Mouse (Mus musculus): Measurements from ENCODE around the gene Pax2. TPM values are rescaled to one million over a fixed set of nuclear protein-coding genes. Genes with fewer than 3 reads are reported as not detected.

The Pax2 gene
- 15.1 and 18.6 TPM in 2 replicates for polyA plus RNA-seq (2016; fragmentation: Nextera tagmentation; extraction: Ambion mirVana)

DNA sequence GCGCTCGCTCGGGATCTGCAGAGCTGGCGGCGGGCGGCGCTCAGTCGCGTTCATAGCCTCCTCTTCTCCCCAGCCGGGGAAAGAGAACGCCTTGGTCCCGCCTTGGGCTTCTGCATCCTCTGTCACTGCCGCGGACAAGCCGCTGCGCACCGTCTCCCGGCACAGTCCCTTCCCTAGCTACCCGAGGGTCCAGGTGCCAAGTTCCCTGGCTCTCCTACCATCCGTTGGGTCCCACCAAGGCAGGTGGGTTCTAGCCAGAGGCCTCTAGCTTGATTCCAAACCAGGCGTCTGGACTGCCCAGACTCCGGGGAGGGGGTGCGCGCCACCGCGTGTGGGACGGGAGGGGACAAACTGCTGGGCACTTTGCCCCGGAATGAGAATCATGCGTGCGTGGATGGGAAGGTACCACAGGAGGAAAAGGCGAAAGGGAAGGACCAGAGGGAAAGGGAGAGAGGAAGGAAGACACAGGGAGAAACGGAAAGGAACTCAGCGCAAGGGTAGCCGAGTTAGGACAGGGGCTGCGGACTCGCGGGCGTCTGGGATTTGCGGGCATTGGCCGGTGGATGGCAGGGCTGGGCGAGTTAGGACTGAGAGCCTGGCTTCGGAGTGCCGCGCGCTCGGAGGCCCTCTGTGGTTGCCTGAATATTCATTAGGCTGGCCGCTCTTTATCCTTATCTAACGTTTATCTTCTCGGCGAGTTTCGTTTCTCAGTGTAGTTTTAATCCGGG lies at the start of gene Pax2:
Pax2 (plus strand) TSS at position 353 of the 728 bp plus-strand sequence.
- Histone ChIP-seq H3K4me1 (peaks cover 44% of the 10 kb centered on the region), H3K9ac (peak within 1 kb of the TSS; percentile 74), H3K27ac (peak within 1 kb of the TSS; percentile 81), H3K4me2 (replicated peaks) (peak within 1 kb of the TSS; percentile 65), H3K4me3 (peak within 1 kb of the TSS; percentile 50), H3K9me3 (replicated peaks) (no peaks in the 10 kb centered on the region), H3K36me3 (no peaks in the 10 kb centered on the region), H3K27me3 (peaks cover 87% of the 10 kb centered on the region)
- peak; percentile 55 for ATAC-seq (ENCODE audit: low FRiP score)
- under 1% methylated on average over 51 of the region's 52 CpGs for WGBS

DNA sequence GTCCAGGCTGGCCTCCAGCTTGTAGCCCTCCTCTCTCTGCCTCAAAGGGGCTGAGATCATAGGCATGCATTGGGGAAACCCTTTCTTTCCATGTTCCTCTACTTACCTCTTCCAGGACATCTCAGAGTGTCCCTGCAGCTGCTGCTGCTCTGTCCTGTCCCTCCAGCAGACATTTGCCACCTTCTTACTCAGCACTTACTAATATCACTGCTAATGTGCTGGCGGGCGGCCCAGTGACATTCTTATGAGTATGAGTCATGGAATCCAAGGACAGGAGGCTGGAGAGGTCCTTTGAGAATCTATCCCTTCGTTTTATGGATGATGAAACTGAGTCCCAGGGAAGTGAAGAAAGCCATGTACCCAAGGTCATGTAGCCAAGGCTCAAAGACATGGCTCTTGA lies 47.0 kb upstream of the Pax2 start:
- no peak overlapping the region for H3K27ac ChIP-seq
- no peaks in the 10 kb centered on the region for H3K36me3 ChIP-seq
- peaks cover 46% of the 10 kb centered on the region for H3K27me3 ChIP-seq
- ATAC-seq (ENCODE audit: low FRiP score) = no peak
- H3K9me3 ChIP-seq (replicated peaks) = peaks cover 6% of the 10 kb centered on the region; the same call in 1 of the 2 replicates
- no peak overlapping the region for H3K4me3 ChIP-seq
- H3K9ac ChIP-seq = no peak overlapping the region
- no peaks in the 10 kb centered on the region for H3K4me1 ChIP-seq
- 80% methylated on average over 3 of the region's 3 CpGs for WGBS
- no peak overlapping the region for H3K4me2 ChIP-seq (replicated peaks)

DNA sequence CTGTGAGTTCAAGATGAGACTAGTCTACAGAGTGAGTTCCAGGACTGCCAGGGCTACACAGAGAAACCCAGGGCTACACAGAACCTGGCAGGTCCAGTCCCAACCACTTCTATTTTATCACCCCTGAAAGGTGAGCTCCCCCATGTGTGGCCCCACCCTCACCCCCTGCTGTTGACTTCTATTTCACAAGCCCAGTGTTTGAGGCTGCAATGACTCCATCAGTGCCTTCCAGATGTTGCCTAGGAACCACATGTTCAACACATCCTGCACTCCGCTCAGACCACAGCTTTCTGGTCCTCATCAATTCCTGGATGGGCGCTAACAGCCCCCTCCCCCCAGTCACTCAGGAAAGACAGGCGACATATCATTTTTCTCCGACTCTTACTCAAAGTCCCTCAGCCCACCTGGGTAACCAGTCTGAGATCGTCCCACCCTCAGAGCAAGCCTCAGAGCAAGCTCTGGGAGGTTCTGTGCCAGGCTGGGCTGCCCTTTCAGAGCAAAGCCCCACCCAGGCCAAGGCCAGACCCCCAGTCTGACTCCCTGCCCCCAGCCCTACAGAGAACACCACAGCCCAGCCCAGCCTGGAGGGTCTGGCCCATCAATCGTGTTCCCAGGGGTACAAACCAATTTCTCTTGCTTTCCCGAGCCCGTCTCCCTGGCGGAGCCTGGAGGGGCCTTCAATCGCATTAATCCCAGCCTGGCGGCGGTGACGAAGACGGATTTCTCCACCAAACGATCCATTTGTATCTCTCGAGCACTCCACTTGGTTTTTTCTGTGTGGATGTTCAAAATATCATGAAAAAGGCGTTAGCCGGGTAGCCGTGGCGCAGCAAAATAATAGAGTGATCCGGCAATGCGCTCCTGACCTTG lies 38.9 kb upstream of the Pax2 start:
- Histone ChIP-seq H3K27me3 (peaks cover 77% of the 10 kb centered on the region), H3K36me3 (no peaks in the 10 kb centered on the region), H3K4me2 (replicated peaks) (no peak overlapping the region), H3K9me3 (replicated peaks) (peaks cover 10% of the 10 kb centered on the region; the same call in 1 of the 2 replicates), H3K4me1 (peaks cover 24% of the 10 kb centered on the region), H3K4me3 (no peak overlapping the region), H3K9ac (no peak overlapping the region), H3K27ac (peak overlapping the region; percentile 19; the same call in 1 of the 2 replicates)
- ATAC-seq (ENCODE audit: low FRiP score) = peak; percentile 59
- 44% methylated on average over 22 of the region's 22 CpGs for WGBS

DNA sequence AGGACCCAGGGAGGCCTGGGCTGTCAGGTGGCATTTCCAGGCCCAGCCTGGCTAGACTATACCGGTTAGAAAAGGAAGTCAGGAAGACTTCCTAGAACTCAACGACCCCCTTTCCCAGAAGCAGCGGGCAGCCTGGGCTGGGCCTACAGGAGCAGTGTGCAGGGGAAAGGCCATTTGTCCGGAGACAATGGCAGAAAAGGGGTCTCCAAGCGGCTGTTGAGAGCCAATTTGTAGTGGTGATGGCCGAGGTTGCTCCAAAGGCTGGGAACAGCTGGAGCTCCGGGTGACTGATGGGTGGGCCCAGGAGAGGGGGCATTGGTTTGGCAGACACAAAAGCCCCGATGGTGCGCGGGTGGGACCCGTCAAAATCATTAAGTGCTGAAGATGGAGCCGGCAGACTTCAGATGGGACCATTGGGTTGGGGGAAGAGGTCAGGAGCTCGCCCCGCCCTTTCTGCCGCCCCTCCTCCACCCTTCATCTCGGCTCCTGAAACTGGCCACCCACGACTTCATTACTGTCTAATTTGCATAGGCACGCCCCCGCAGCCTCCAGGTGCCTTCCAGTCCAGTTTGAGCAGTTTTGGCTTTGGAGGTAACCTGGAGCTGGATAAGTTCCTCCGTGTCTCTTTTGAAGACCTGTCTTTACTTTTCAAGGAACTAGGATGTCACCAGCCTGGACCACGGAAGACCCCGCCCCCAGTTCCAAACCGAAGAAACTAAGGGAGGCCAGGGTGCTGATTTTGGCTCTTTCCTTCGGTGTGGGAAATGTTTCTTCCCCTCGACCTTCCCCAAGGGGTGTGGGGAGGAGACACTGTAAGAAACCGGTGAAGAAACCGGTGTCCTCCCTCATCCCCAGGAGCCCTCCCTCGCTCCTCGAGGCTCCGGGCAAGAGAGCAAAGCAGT lies 36.3 kb upstream of the Pax2 start:
- Histone ChIP-seq H3K4me1 (peaks cover 36% of the 10 kb centered on the region), H3K4me3 (peak overlapping the region; percentile 35), H3K9ac (peak overlapping the region; percentile 33), H3K4me2 (replicated peaks) (peak overlapping the region; percentile 74), H3K36me3 (no peaks in the 10 kb centered on the region), H3K27me3 (peaks cover 87% of the 10 kb centered on the region), H3K27ac (peak overlapping the region; percentile 75; the same call in 1 of the 2 replicates), H3K9me3 (replicated peaks) (0 out of 2 replicates have a peak, but pooled peaks cover 4% of the 10 kb centered on the region)
- ATAC-seq (ENCODE audit: low FRiP score) = 0 out of 2 replicates have a peak, but pooled peaks have one; percentile 42
- 2% methylated on average over 30 of the region's 30 CpGs for WGBS

DNA sequence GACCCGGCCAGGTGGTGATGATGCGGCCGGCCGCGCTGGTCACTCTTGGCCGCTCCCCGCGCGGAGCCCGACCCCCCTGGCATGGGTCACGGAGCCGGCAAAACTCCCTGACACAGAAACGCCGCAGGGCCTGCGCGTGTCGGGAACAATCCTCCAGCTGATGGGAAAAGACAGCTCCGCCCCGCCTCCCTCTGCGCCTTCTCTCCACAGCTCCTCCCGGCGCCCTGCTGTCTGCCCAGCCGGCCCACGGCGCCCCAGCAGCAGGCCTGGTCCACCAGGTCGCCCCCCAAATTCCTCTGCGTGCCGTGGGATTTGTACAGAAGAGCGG lies 35.7 kb upstream of the Pax2 start:
- Histone ChIP-seq H3K9me3 (replicated peaks) (0 out of 2 replicates have a peak, but pooled peaks cover 4% of the 10 kb centered on the region), H3K9ac (peak overlapping the region; percentile 33), H3K36me3 (no peaks in the 10 kb centered on the region), H3K27ac (peak overlapping the region; percentile 75), H3K27me3 (peaks cover 90% of the 10 kb centered on the region), H3K4me1 (peaks cover 36% of the 10 kb centered on the region), H3K4me2 (replicated peaks) (peak overlapping the region; percentile 74), H3K4me3 (peak overlapping the region; percentile 35)
- WGBS = 2% methylated on average over 29 of the region's 29 CpGs
- ATAC-seq (ENCODE audit: low FRiP score) = 0 out of 2 replicates have a peak, but pooled peaks have one; percentile 41

DNA sequence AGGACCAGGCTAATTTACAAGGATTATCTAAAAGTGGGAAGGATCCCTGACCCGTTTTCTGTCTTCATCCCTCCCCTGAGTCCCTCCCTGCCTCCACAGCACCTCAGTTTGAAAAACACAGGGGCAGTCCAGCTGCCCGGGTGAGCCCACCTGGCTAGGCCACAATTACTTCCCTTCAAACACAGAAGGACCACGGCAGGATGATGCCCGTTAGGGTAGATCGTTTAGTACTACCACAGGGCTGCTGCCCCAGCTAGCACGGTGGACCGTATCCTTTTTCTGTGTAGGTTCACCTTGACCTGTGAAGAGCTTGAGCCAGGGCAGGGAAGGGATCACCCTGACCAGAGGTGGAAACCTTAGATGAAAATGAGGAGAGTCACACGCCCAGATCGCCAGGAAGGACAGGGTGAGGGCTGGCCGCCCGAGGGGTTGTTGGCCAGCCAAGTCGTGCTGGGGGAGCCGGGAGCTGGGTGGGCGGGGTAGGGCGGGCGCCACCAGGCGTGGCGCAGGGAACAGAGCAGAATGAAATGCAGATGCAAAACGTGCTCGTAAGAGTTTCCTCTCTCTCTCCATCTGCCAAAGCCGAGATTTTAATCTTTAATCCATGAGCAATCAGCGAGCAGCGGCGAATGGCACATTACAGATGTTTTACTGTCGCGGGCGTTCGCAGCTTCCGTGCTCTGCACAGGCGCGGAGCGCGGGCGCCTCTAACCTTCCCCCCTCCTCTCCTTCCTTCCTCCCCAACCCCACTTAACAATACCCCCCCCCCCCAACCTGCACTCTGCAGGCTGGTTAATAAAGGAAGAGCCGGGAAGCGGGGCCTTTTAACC lies 32.0 kb upstream of the Pax2 start:
- ATAC-seq (ENCODE audit: low FRiP score) = no peak
- peak overlapping the region; percentile 57 for H3K27ac ChIP-seq

DNA sequence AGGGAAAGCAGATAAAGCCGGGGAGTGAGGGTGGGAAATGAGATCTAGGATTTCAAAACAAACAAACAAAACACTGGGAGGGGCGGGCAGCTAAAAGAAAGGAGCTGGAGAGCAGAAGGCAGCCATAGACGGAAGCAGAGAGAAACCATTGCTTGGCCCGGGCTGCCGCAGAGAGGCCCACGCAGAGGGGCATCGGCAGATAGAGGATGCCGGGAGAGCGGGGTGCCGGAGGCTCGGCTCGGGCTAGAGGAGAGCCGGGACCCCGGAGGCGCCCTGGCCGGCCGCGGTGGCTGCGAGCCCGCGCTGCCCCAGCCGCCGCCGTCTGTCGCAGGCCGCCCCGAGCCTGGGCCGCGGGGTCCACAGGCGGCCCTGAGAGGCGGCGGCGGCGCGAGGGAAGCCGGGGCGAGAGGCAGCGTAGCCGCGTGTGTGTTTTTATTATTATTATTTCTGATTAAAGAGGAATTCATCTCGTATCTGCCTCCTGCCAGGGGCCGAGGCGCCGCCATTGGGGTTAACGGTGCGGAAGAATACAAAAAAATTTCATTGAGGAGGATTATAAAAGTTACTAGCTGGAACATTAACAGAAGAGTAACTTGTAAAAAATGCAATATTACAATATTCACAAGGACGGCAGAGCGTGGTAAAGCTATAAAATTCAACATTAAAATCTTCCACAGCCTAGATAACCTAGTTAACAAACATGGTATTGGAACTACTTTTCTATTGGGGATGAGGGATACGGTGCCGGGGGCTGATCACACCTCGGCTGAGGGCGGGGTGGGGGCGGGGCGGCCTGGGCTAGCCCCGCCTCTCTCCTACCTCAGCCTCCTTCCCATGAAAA lies 29.7 kb upstream of the Pax2 start:
- Histone ChIP-seq H3K27me3 (peaks cover 80% of the 10 kb centered on the region), H3K4me3 (peak overlapping the region; percentile 50), H3K4me1 (peaks cover 19% of the 10 kb centered on the region), H3K9ac (peak overlapping the region; percentile 77), H3K27ac (peak overlapping the region; percentile 73), H3K36me3 (no peaks in the 10 kb centered on the region), H3K9me3 (replicated peaks) (0 out of 2 replicates have a peak, but pooled peaks cover 2% of the 10 kb centered on the region), H3K4me2 (replicated peaks) (peak overlapping the region; percentile 66)
- peak; percentile 66; the same call in 1 of the 2 replicates for ATAC-seq (ENCODE audit: low FRiP score)
- WGBS = under 1% methylated on average over 55 of the region's 55 CpGs

More for the DNA sequence above, 32.0 kb upstream of the Pax2 start:
- H3K4me1 ChIP-seq = peaks cover 36% of the 10 kb centered on the region
- H3K9ac ChIP-seq = no peak overlapping the region
- peak overlapping the region; percentile 18 for H3K4me3 ChIP-seq
- peaks cover 86% of the 10 kb centered on the region for H3K27me3 ChIP-seq
- H3K4me2 ChIP-seq (replicated peaks) = peak overlapping the region; percentile 41
- H3K9me3 ChIP-seq (replicated peaks) = 0 out of 2 replicates have a peak, but pooled peaks cover 4% of the 10 kb centered on the region
- no peaks in the 10 kb centered on the region for H3K36me3 ChIP-seq
- WGBS = 0% methylated on average over 36 of the region's 36 CpGs

DNA sequence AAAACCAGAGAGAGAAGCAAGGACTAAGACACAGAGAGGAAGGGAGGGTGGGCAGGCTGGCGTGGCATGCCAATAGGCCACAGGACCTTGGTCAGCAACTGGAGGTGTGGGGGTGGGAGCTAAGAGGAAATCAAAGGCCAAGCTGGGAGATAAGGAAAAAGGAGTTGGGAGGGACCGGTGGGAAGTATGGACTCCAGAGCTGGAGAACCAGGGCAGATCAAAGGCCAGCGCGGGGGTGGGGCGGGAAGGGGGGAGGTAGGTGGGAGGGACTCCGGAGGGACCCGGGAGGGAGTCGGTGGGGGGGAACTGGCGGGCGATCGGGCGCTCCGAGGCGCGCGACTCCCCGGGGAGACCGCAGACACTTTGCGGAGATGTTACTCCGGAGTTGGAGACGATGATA lies 21.7 kb upstream of the Pax2 start:
- no peak for ATAC-seq (ENCODE audit: low FRiP score)
- no peaks in the 10 kb centered on the region for H3K36me3 ChIP-seq
- peak overlapping the region; percentile 24; the same call in 1 of the 2 replicates for H3K4me3 ChIP-seq
- no peaks in the 10 kb centered on the region for H3K9me3 ChIP-seq (replicated peaks)
- peaks cover 94% of the 10 kb centered on the region for H3K27me3 ChIP-seq
- no peak overlapping the region for H3K27ac ChIP-seq
- no peak overlapping the region for H3K9ac ChIP-seq
- WGBS = 1% methylated on average over 21 of the region's 21 CpGs
- peaks cover 10% of the 10 kb centered on the region for H3K4me1 ChIP-seq
- peak overlapping the region; percentile 48 for H3K4me2 ChIP-seq (replicated peaks)

DNA sequence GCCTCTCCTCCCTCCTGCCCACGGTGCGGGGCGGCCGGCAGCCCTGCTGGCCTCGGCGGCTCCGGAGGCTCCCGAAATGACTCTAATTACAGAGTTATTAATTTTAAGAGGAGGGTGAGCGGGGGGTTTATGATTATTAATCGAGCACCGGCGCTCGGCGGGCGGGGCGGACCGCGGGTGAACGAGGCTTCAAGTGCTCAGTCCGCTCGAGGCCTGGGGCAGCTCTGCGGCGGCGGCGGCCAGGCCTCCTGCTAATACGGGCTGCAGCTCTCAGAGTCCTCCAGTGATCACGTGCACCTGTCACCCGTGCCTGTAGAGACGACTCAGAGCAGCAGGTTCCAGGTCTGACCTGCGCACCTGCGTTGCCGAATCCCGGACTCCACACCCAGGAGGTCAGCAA lies 21.2 kb upstream of the Pax2 start:
- Histone ChIP-seq H3K27me3 (peaks cover 96% of the 10 kb centered on the region), H3K9ac (no peak overlapping the region), H3K4me2 (replicated peaks) (peak overlapping the region; percentile 48), H3K4me3 (peak overlapping the region; percentile 24; the same call in 1 of the 2 replicates), H3K4me1 (peaks cover 10% of the 10 kb centered on the region), H3K36me3 (no peaks in the 10 kb centered on the region), H3K27ac (no peak overlapping the region), H3K9me3 (replicated peaks) (no peaks in the 10 kb centered on the region)
- no peak for ATAC-seq (ENCODE audit: low FRiP score)
- under 1% methylated on average over 33 of the region's 33 CpGs for WGBS

DNA sequence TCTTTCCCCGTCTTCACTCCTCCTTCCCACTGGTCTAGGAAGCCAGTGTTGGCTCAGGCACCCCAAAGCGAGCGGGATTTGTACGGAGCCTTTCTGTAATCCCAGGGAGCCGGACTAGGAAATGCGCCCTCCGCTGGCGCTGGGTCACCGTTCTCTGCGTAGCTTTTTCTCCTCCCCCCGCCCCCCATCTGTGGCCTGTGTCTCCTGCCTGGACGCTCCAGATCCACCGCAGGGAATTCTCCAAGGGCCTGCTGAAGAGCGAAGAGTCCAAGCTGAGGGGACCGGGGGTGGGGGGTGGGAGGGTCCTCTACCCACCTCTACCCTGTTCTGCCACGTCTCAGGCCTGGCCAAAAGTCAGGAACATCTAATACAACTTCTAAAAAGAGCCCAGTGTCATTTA lies 15.5 kb upstream of the Pax2 start:
- Histone ChIP-seq H3K4me2 (replicated peaks) (peak overlapping the region; percentile 18), H3K9me3 (replicated peaks) (no peaks in the 10 kb centered on the region), H3K36me3 (no peaks in the 10 kb centered on the region), H3K27ac (peak overlapping the region; percentile 64), H3K9ac (no peak overlapping the region), H3K27me3 (peaks cover 100% of the 10 kb centered on the region), H3K4me3 (no peak overlapping the region), H3K4me1 (peaks cover 19% of the 10 kb centered on the region)
- under 1% methylated on average over 15 of the region's 16 CpGs for WGBS
- no peak for ATAC-seq (ENCODE audit: low FRiP score)
